Mouse (Mus musculus): Measurements from ENCODE around the gene 6430531B16Rik.

GRCm38 (mm10) chr7:139936705-139937104 is 41.9 kb downstream of the 6430531B16Rik start:
- no peak for TF ChIP-seq CTCF (IDR thresholded peaks at IDR 0.05)
- no peak for TF ChIP-seq POLR2A (IDR thresholded peaks at IDR 0.05; ENCODE audit: insufficient read depth, low read depth, low read length)
- no peak for TF ChIP-seq EP300 (IDR thresholded peaks at IDR 0.05; ENCODE audit: insufficient read depth, low read depth, low read length)
